Mouse (Mus musculus): ENCODE data around the gene Fig4.

DNA sequence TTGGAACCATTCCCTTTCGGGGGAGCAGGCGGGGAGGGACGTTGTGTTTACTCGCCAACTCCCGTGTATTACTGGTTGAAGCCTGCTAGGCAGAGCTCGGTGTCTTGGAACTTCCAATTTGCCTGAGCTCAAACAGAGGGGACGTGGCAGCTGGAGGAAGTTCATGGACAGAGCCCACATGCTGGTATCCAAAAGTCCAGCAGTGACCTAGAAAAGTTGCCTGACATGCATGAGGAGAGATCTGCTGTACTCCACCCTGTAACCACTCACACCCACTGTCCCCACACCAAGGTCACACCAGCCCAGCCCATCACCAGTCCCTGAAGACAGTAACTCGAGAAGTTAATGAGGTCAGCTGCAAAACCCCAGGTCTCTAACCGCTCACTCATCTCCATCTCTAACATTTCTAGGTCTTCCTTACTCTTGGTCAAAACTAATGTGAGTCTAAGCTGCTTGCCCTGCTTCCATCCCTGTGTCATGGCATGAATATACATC lies 1.9 kb upstream of the Fig4 start:
- TF ChIP-seq CTCF (IDR thresholded peaks at IDR 0.05; ENCODE audit: control insufficient read depth, insufficient read depth, insufficient read length) (no peak), MYOG (IDR thresholded peaks at IDR 0.05; ENCODE audit: control insufficient read depth, extremely low read depth, insufficient read length) (no peak), USF1 (IDR thresholded peaks at IDR 0.05; ENCODE audit: low read depth) (no peak)

Data from C2C12 (cell line).